Mouse (Mus musculus) midbrain, embryonic 16.5 days (tissue): ENCODE measurements around the gene Rnd1. TPM values are rescaled to one million over a fixed set of nuclear protein-coding genes. Genes with fewer than 3 reads are reported as not detected.

ENCODE experiments used
- ATAC-seq: fragments of 200-750 bp; cut with Nextera tagmentation; 2 replicates; pipeline ENCODE4 v1.8.0; 2017; ENCODE audit warnings: moderate TSS enrichment
- H3K27ac ChIP-seq: fragments of 300-500 bp; sonication (generic); 2 replicates; pipeline ENCODE4 v1.5.1; 2014; ENCODE audit warnings: mild to moderate bottlenecking, low read length, mixed read lengths
- H3K27me3 ChIP-seq: fragments of 300-500 bp; sonication (generic); 2 replicates; pipeline ENCODE4 v1.6.1; 2014; ENCODE audit warnings: low read depth, low read length, mixed read lengths; ENCODE audit not compliant: control insufficient read depth, insufficient read depth
- H3K36me3 ChIP-seq: fragments of 300-500 bp; sonication (generic); 2 replicates; pipeline ENCODE4 v1.6.1; 2014; ENCODE audit warnings: mild to moderate bottlenecking, low read length, moderate library complexity, mixed read lengths; ENCODE audit not compliant: control insufficient read depth, insufficient read depth
- H3K4me1 ChIP-seq: fragments of 300-500 bp; sonication (generic); 2 replicates; pipeline ENCODE4 v1.6.1; 2014; ENCODE audit warnings: mild to moderate bottlenecking, low read length, mixed read lengths; ENCODE audit not compliant: control insufficient read depth, insufficient read depth
- H3K4me2 ChIP-seq: fragments of 300-500 bp; sonication (generic); 2 replicates; pipeline ENCODE4 v1.6.1; 2014; ENCODE audit warnings: mild to moderate bottlenecking, low read length, mixed read lengths
- H3K4me3 ChIP-seq: fragments of 300-500 bp; sonication (generic); 2 replicates; pipeline ENCODE4 v1.5.1; 2014; ENCODE audit warnings: low read depth, mild to moderate bottlenecking, low read length, moderate library complexity, mixed read lengths
- H3K9ac ChIP-seq: fragments of 300-500 bp; sonication (generic); 2 replicates; pipeline ENCODE4 v1.6.1; 2014; ENCODE audit warnings: low read depth, low read length, mixed read lengths
- H3K9me3 ChIP-seq: fragments of 300-500 bp; sonication (generic); replicated peaks from 2 replicates; pipeline ENCODE4 v1.6.1; 2014; ENCODE audit warnings: mild to moderate bottlenecking, low read length, mixed read lengths; ENCODE audit not compliant: control insufficient read depth, poor library complexity, severe bottlenecking
- WGBS: fragments of 180-500 bp; shearing (Covaris S2); extraction: QIAGEN DNeasy Blood & Tissue Kit; methylation state at CpG from one replicate; pipeline ENCODE4 v1.1.7; 2014; 5-methylcytosine and 5-hydroxymethylcytosine counted together
- polyA plus RNA-seq: library from polyadenylated mRNA; unstranded; fragments of >200 nt; fragmentation: Nextera tagmentation; extraction: Ambion mirVana; gene quantifications from 2 replicates; pipeline ENCODE4 v1.2.1, GENCODE M21; 2015

Gene Rnd1
- polyA plus RNA-seq, 1 experiment from 2014 or later: 19.8 TPM

- no peaks in the 10 kb centered on the region for H3K9me3 ChIP-seq
- H3K27ac ChIP-seq: no peak overlapping the region
- no peak overlapping the region for H3K4me2 ChIP-seq
- H3K36me3 ChIP-seq: no peaks in the 10 kb centered on the region
- H3K9ac ChIP-seq: no peak overlapping the region
- ATAC-seq: no peak
- whole genome bisulfite sequencing: 75% methylated on average over 3 of the region's 3 CpGs
- H3K4me1 ChIP-seq: peaks cover 3% of the 10 kb centered on the region
- H3K4me3 ChIP-seq: no peak overlapping the region
- H3K27me3 ChIP-seq: no peaks in the 10 kb centered on the region
Measured at GRCm38 (mm10) chr15:98685926-98686325, 8.7 kb upstream of the Rnd1 start.

GRCm38 (mm10) chr15:98683746-98684145 lies 6.5 kb upstream of the Rnd1 start:
- Histone ChIP-seq H3K27me3 (no peaks in the 10 kb centered on the region), H3K4me2 (no peak overlapping the region), H3K4me1 (no peaks in the 10 kb centered on the region), H3K4me3 (no peak overlapping the region), H3K36me3 (no peaks in the 10 kb centered on the region), H3K9ac (no peak overlapping the region), H3K27ac (no peak overlapping the region), H3K9me3 (no peaks in the 10 kb centered on the region)
- 92% methylated on average over 1 of the region's 1 CpGs for WGBS
- no peak for ATAC-seq

GRCm38 (mm10) chr15:98683177-98683576 lies 5.9 kb upstream of the Rnd1 start:
- H3K27ac ChIP-seq: no peak overlapping the region
- no peak overlapping the region for H3K9ac ChIP-seq
- H3K4me2 ChIP-seq: no peak overlapping the region
- ATAC-seq: no peak
- no peaks in the 10 kb centered on the region for H3K27me3 ChIP-seq
- no peak overlapping the region for H3K4me3 ChIP-seq
- no peaks in the 10 kb centered on the region for H3K9me3 ChIP-seq
- H3K36me3 ChIP-seq: no peaks in the 10 kb centered on the region
- no peaks in the 10 kb centered on the region for H3K4me1 ChIP-seq
- 71% methylated on average over 10 of the region's 10 CpGs for WGBS

DNA sequence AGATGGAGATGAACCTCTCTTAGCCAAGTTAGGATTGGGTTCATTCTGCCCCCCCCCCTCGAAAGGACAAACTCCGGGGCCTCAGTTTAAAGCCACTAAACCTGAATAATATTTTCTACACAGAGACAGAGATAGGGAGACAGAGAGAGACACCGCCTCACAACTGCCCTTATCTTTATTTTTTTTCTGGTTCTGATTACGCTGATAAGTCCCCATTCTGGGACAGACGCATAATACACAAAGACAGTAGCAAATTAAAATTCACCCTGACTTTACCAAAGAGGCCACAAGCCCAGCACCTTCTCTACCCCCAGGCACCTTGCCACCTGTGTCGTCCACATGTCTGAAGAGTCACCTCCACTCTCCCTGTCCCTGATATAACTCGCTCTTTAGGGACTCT lies 4.4 kb upstream of the Rnd1 start:
- 83% methylated on average over 7 of the region's 7 CpGs for WGBS

GRCm38 (mm10) chr15:98680660-98681059 lies 3.4 kb upstream of the Rnd1 start:
- Histone ChIP-seq H3K9me3 (no peaks in the 10 kb centered on the region), H3K27ac (no peak overlapping the region), H3K4me1 (peaks cover 13% of the 10 kb centered on the region), H3K27me3 (no peaks in the 10 kb centered on the region), H3K4me3 (no peak overlapping the region), H3K9ac (no peak overlapping the region), H3K4me2 (no peak overlapping the region), H3K36me3 (no peaks in the 10 kb centered on the region)
- no peak for ATAC-seq
- 93% methylated on average over 8 of the region's 8 CpGs for WGBS

More for the DNA sequence above, 4.4 kb upstream of the Rnd1 start:
- Histone ChIP-seq H3K4me3 (no peak overlapping the region), H3K27me3 (no peaks in the 10 kb centered on the region), H3K9me3 (no peaks in the 10 kb centered on the region), H3K36me3 (no peaks in the 10 kb centered on the region), H3K9ac (no peak overlapping the region), H3K27ac (no peak overlapping the region), H3K4me2 (no peak overlapping the region), H3K4me1 (peaks cover 3% of the 10 kb centered on the region)
- ATAC-seq: no peak

DNA sequence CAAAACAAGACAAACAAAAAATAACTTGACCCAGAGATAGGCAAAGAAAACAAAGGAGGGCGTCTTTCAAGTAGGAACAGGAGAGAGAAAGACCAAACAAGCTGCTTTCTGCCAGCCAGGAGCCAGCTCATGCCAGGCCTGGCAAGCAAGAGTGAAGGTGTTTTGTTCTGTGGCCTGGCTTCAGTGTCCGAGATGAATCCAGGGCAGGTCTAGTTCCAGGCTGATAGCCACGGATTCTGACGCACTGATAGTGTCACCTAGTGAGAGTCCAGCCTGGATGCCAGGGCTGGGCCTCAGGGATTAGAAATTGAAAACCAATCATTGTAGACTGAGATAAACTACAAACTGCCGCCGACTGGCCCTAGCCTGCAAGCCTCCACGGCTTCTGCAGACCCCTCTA lies 716 bp upstream of the Rnd1 start:
- no peaks in the 10 kb centered on the region for H3K9me3 ChIP-seq
- no peak for ATAC-seq
- 60% methylated on average over 7 of the region's 7 CpGs for WGBS
- H3K4me2 ChIP-seq: no peak overlapping the region
- H3K27ac ChIP-seq: no peak overlapping the region
- H3K9ac ChIP-seq: no peak overlapping the region
- H3K36me3 ChIP-seq: no peaks in the 10 kb centered on the region
- no peaks in the 10 kb centered on the region for H3K27me3 ChIP-seq
- no peak overlapping the region for H3K4me3 ChIP-seq
- H3K4me1 ChIP-seq: peaks cover 31% of the 10 kb centered on the region

DNA sequence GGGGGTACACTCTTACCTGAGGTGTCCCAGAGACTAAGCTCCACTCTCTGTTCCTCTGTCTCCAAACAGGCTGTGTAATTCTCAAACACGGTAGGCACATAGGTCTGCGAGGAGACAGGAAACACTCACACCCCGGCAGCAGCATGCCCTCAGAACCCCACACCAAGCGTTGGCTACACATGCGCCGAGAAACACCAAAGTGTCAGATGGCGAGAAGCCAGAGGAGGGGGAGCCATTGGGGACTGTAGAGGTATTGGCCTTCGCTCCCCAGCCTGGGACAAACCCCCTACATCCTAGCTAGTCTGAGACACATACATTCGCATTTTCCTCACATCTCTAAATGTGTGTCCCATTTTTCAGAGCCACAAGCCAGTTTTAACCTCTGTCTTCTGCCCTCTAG lies 790 bp downstream of the Rnd1 start:
- Histone ChIP-seq H3K9me3 (no peaks in the 10 kb centered on the region), H3K36me3 (no peaks in the 10 kb centered on the region), H3K4me1 (peaks cover 31% of the 10 kb centered on the region), H3K27ac (no peak overlapping the region), H3K9ac (peak overlapping the region; percentile 72), H3K4me3 (peak overlapping the region; percentile 63), H3K27me3 (no peaks in the 10 kb centered on the region), H3K4me2 (peak overlapping the region; percentile 93)
- 1% methylated on average over 9 of the region's 9 CpGs for WGBS
- ATAC-seq: peak; percentile 30

DNA sequence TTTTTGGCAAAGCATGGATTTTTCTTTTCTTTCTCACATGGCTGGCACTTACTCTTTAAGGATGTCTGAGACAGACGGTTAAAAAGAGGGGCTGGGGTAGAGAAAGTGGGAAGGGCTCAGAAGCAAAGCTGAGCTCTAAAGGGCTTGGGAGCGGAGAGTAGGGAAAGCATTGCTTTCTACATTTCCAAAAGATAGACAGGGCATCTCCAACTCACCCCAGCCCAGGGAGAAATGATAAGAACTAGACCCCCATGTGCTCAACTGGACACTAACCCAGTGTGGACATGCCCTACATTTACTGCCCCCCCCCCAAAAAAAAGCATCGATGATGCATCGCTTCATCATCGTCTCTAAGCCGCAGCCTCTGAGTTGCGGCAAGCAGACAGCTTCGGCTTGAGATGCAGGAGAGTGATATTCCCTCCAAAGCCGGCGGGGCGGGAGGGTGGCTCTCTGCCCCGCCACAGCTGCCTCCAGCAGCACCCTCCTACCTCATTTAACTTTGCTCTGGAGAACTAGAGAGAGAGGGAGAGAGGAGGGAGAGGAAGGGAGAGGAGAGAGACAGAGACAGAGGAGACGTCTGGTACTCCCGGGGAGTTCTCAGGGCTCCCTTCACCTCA lies 1.5 kb downstream of the Rnd1 start:
- H3K4me1 ChIP-seq: peaks cover 31% of the 10 kb centered on the region
- WGBS: 2% methylated on average over 14 of the region's 14 CpGs
- H3K27ac ChIP-seq: peak overlapping the region; percentile 69
- H3K9ac ChIP-seq: peak overlapping the region; percentile 72
- peak overlapping the region; percentile 93 for H3K4me2 ChIP-seq
- no peaks in the 10 kb centered on the region for H3K9me3 ChIP-seq
- H3K27me3 ChIP-seq: no peaks in the 10 kb centered on the region
- peak overlapping the region; percentile 63 for H3K4me3 ChIP-seq
- no peaks in the 10 kb centered on the region for H3K36me3 ChIP-seq
- no peak for ATAC-seq

DNA sequence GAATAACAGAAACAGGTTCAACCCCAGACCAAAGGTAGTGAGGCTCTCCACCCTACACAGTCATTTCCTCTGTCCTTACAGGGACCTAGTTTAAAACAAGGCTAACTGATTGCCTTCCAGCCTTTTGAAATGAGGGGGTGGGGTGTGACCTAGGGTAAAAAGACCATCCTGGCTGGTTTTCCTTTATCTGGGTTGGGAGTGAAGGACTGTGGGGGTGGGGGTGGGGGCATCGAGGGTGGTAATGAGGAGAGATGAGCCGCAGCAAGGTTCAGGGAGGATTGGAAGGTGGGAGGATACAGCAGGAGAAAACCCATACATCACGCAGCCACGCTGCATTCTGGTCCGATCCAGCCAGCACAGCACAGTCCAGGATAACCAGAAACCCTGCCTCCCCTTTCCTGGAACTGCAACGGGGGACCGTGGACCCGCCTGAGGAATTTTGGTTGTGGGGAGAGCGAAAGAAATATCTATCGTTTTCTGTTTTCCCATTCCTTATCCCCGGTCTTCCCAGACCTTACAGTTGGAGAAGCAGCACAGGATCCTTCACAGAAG lies 2.2 kb downstream of the Rnd1 start:
- Histone ChIP-seq H3K4me3 (peak overlapping the region; percentile 63), H3K9ac (peak overlapping the region; percentile 72)
- no peak for ATAC-seq

More for the DNA sequence above, 2.2 kb downstream of the Rnd1 start:
- WGBS: 14% methylated on average over 11 of the region's 11 CpGs
- Histone ChIP-seq H3K36me3 (no peaks in the 10 kb centered on the region), H3K9me3 (no peaks in the 10 kb centered on the region), H3K27ac (peak overlapping the region; percentile 69), H3K27me3 (no peaks in the 10 kb centered on the region), H3K4me2 (peak overlapping the region; percentile 93), H3K4me1 (peaks cover 31% of the 10 kb centered on the region)
